Mouse (Mus musculus): ENCODE measurements at regions not wholly inside any gene's neighbourhood (a gene's known extent, or its start where the extent isn't known, plus 50 kb on each side); places are given as distances from the start of the nearest gene placed in this dataset.
"Not testable (repeated sequence)": the region's sequence is repeated elsewhere in the genome, so short reads cannot be mapped to it uniquely, and the experiment has no call there.

DNA sequence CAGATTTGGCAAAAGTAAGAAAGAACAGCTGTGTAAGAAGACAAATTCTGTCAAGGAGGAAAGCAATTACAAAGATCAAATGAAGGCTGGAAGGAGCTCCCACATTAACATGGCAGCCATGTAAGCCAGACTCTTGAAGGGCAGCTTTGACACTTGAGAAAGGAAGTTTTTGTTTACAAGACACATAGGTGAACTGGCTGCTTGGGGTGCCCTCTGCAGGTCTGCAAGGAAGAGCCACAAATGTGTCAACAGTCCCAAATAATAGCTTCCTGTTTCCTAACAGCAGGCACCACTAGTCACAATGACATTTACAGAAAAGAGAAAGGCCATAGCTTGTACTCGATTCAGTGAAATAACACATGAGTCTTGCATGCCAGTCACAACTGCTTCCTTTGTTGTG is 256.6 kb upstream of the Olfr1507 start:
- intact Hi-C loops (cut with DNase I; ENCODE audit: low total_unique reads); DNase-seq: not testable (repeated sequence)

GRCm38 (mm10) chr14:52726680-52727079 is 231.1 kb upstream of the Olfr1507 start:
- DNase-seq; intact Hi-C loops (cut with DNase I; ENCODE audit: low total_unique reads): not testable (repeated sequence)

GRCm38 (mm10) chr14:52724988-52725387 is 229.4 kb upstream of the Olfr1507 start:
- not testable (repeated sequence) for DNase-seq

DNA sequence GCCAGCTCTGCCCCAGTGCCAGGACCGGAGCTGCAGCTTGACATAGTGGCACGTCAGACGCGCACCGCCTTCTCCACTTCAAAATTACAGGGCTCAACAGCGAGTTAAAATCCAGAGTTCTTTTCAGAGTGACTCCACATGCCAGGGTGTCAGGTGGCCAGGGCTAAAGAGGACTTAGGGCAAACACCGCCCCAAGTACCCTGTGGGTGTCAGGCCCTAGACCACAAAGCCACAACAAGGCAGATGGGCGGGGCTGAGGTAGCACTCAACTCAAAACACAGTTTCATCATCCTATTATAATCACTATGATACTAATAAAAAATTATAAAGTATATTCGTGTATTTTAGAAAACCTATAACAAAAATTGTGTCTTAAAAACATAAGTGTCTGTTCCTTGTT is 225.1 kb upstream of the Olfr1507 start:
- intact Hi-C loops (cut with DNase I; ENCODE audit: low total_unique reads), result no loop called here
- no peak for DNase-seq

More at GRCm38 (mm10) chr14:52724988-52725387, 229.4 kb upstream of the Olfr1507 start:
- intact Hi-C loops (cut with DNase I; ENCODE audit: low total_unique reads), result not testable (repeated sequence)

- DNase-seq; intact Hi-C loops (cut with DNase I; ENCODE audit: low total_unique reads): not testable (repeated sequence)
Observed at GRCm38 (mm10) chr14:52700851-52701250, 205.3 kb upstream of the Olfr1507 start.

- intact Hi-C loops (cut with DNase I; ENCODE audit: low total_unique reads); DNase-seq: not testable (repeated sequence)
Observed at GRCm38 (mm10) chr14:52683636-52684035, 188.1 kb upstream of the Olfr1507 start.

GRCm38 (mm10) chr14:52654355-52654754 is 158.8 kb upstream of the Olfr1507 start:
- intact Hi-C loops (cut with DNase I; ENCODE audit: low total_unique reads), result no loop called here
- DNase-seq, result no peak

DNA sequence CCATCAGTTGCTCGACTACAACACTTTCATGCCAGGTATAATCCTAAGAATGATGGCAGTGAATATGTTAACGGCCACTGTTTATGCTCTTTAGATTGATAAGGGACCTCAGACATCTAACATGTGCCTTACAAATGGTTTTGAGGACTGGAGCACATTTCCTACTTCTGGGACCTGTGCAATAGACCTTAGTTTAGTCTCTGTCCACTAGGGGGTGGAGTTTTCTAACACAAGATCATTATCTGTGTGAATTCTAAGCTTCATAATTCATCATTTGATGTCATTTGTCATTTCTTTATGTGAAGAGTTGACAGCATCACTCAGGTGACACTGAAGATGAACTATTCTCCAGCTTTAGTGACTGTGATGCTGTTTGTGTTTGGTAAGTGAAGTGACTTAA is 142.6 kb upstream of the Olfr1507 start:
- intact Hi-C loops (cut with DNase I; ENCODE audit: low total_unique reads), result no loop called here
- DNase-seq, result no peak

GRCm38 (mm10) chr14:52622184-52622583 is 126.6 kb upstream of the Olfr1507 start:
- intact Hi-C loops (cut with DNase I; ENCODE audit: low total_unique reads), result no loop called here
- no peak for DNase-seq

DNA sequence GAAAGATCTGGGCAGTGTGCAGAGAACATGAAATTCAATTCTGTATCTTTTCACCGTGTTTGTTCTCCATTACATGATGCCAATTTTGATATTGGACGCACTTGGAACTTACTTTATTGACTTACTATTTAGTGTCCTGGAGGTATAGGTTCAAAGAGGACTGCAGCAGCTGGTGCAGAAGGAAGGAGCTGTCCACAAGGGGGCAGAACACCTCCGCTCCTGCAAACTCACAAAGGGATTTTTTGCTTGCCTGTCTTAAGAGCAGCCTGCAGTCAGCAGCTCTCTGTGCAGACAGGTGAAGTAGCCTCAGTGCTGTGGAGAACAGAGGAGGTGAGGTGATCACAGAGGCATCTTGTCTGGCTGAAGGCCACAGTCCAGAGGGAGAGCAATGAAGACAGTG is 84.8 kb upstream of the Olfr1507 start:
- intact Hi-C loops (cut with DNase I; ENCODE audit: low total_unique reads), result no loop called here
- no peak for DNase-seq

- no peak for DNase-seq
- intact Hi-C loops (cut with DNase I; ENCODE audit: low total_unique reads), result no loop called here
Observed at GRCm38 (mm10) chr14:52566920-52567319, 71.4 kb upstream of the Olfr1507 start.

- DNase-seq, result no peak
- intact Hi-C loops (cut with DNase I; ENCODE audit: low total_unique reads), result no loop called here
Observed at GRCm38 (mm10) chr14:52565606-52566005, 70.1 kb upstream of the Olfr1507 start.

DNA sequence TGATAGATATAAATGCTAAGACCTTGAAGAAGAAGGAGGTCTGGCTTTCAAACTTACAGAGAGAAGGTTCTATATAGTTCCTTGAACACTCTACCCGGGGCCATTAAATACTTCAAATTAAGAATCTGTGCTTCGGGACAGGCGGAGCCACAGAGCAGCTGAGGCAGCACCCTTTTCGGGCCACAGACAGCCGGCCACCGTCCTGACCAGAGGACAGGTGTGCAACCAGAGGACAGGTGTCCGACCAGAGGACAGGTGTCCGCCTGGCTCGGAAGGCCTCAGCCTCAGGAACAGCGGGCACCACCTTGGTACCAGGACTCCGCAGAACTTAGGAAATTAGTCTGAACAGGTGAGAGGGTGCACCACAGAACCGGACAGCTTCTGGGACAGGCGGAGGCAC is 60.8 kb upstream of the Olfr1507 start:
- DNase-seq; intact Hi-C loops (cut with DNase I; ENCODE audit: low total_unique reads): not testable (repeated sequence)

- intact Hi-C loops (cut with DNase I; ENCODE audit: low total_unique reads), result no loop called here
- no peak for DNase-seq
Observed at GRCm38 (mm10) chr14:52553399-52553798, 57.9 kb upstream of the Olfr1507 start.

- no peak for DNase-seq
- intact Hi-C loops (cut with DNase I; ENCODE audit: low total_unique reads), result no loop called here
Observed at GRCm38 (mm10) chr14:52547933-52548332, 52.4 kb upstream of the Olfr1507 start.
